Mouse (Mus musculus) frontal cortex, postnatal 14 days (tissue): ENCODE measurements around the gene Cep85l.

Experiments
- DNase-seq, 2 experiments: peaks; one replicate each; pipeline ENCODE4 v3.0.0; 2022; ENCODE audit warnings: low spot score in 2 of 2

The Cep85l gene

DNA sequence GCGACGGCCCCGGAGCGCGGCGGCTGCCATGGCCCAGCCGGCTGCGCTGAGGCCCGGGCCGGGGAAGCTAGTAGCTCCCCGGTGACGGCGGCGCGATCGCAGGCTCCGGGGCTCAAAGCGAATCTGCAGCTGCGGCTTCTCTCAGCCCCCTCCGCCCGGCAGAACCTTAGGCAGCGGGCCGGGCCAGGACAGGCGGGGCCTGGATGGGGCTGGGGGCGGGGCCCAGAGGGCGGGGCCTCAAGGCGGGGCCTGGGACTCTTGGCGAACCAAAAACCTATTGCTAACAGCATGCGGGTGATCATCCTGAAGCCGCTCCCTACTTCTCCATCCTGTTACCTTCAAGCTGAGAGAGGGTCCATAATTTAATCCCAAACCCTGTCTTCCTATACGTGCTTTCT, at the start of gene Cep85l:
TSS of gene Cep85l (minus strand) at position 239 of the 398 bp plus-strand sequence.
- DNase-seq: peak; percentile 70 to 76

DNA sequence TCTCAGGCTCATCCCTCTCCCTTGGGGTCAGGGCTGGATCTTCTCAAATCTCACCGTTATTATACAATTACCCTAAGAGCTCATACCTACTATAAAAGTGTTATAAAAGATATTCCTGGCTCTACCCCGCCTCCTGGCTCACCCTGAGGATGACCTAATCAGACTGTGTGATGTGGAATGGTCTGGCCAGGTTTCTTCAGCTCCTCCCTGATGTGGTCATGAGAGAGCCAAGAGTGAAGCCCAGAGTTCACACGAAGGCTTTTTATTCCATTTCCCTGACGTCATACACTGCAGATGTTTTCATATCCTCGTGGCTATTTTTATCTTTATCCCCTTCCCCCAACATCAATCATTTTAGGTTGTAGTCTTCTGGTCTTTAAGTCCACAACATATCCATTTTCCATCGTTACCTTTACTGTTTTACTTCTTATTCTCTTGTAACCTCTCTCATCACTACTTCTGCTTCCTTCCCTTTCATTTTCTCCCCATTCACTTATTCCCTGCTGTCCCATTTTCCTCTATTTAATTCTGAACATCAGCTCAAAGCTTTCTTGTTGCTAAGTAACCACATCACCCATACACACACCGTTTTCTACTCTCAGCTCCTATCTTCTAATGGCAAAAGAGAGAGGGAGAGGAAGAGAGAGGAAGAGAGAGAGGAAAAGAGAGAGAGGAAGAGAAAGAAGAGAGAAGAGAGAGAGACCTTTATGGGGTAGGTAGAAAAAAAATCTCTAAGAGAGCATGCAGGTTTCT, 49.1 kb upstream of the Cep85l start:
- no peak for DNase-seq

DNA sequence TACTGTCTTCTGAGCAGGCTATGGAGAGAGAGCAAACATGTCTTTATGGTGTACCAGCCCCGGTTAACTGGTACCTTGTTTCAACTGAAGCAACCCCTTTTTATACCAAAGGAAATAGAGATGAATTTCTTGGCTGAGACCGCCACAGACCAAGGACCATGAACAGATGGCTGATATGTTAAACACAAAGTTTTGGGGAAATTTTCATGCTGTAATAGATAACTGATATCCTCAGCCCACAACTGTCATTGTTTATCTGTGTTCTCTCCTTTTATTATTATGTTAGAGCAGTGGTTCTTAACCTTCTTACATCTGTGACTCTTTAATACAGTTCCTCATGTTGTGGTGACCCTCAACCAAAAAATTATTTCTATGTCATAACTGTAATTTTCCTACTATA, 46.8 kb upstream of the Cep85l start:
- no peak for DNase-seq

DNA sequence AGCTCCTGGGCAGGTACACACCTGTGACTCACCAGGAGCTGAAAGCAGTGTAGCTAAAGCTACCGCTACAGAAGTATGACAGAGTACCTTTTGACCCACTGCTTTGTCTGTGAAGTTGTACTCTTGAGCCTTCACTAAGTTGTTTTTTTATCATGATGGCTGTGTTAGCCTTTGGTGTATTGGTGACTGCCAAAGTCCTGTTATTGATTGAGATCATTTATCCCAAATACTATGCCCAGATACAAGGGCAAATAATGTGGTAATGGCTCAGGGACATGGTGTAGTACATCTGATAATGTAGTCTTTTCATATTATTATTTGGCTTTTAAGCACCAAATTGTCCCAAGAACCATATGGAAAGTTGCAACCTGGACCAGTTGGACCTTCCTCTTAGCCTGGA, 43.3 kb upstream of the Cep85l start:
- no peak for DNase-seq

DNA sequence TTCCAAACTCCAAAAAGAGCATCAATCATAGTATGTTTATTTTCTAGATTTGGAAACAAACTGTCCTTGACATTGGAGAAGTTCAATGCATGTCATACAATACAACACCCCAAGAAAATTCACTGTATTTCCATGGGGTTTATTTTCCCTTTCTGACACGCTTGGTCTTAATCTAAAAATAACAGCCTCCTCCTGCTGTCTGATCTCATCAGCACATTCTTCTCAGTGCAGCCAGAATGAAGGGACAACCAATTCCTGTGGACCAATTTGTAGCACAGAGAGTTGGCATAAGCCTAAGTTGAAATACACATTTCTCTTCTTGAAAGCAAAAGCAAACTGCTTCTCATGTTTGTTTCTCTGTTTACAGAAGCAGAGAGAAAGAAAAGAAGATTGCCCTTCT, 42.5 kb upstream of the Cep85l start:
- no peak for DNase-seq

DNA sequence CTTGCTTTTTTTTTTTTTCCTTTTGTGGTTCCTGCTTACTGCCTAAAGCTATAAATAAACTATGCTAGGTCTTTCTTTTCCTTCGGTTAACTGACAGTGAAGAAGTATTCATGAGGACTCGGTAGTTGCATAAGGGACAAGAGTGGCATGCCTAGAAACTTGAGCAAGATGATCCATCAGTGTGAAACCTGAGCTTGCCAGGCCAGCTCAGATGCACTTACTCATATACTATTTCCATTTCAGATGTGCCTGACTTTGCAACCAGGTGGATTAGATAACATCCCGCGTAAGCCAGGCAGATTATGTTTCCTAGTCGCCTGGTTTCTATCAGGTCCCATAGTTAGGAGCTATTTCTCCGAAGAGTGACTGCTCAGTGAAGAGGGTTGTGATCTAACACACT, 41.9 kb upstream of the Cep85l start:
- DNase-seq: no peak

DNA sequence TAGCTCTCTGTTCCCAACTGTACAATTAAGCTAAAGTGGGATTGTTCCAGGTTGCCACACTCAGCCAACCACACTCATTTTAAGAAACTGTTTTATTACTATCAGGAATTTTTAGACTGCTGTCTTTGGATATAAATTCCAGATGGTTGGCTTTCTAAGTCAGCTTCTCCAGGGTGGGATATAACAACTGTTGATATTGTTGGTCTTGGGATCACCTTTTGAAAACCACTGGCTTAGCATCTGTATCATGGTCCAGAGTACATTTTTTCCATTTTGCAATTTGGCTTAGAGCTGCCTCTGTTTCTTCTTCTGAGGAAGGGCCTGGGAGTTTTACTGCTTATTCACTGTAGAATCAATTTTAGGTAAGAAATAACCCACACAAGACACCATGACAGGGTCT, 40.3 kb upstream of the Cep85l start:
- DNase-seq: no peak

DNA sequence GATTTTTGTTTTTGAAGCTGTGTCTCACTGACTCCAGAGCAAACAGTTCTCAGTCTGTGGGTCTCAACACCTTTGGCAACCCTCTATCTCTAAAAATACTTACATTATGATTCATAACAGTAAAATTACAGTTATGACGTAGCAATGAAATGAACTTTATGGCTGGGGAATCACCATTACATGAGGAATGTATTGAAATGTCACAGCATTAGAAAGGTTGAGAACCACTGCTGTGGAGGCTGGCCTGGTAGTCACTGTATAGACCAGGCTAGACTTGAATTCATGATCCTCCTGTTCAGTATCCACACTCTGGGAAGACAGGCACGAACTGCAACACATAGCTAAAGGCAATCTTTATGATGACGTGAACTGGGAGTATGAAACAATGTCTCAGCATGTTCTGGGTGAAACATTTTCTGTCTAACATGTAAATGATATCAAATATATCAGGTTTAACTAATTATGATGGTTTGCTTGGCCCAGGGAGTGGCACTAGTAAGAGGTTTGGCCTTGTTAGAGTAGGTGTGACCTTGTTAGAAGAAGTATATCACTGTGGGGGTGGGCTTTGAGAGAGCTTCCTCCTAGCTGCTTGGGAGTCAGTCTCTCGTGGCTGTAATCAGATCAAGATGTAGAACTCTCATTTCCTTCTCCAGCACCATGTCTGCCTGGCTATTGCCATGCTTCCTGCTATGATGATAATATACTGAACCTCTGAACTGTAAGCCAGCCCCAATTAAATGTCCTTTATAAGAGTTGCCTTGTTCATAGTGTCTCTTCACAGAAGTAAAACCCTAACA, 39.6 kb upstream of the Cep85l start:
- no peak for DNase-seq

DNA sequence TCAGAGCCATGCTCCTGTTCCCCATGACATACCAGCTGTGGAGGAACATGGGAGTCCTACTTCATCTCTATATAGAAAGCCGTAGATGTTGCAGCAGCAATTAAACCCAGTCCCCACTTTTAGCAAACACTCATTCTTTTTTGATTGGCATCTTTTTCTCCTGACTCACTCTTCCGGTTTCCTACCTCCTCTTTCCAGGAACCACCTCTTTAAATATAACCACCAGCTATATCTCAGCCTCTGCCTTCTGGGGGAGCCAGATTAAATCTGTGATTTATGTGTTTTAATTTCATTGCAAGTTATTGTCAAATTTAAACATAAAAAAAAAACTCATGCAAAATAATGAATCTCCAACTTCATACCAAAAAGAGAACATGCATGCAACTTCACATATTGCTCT, 37.3 kb upstream of the Cep85l start:
- DNase-seq: no peak

DNA sequence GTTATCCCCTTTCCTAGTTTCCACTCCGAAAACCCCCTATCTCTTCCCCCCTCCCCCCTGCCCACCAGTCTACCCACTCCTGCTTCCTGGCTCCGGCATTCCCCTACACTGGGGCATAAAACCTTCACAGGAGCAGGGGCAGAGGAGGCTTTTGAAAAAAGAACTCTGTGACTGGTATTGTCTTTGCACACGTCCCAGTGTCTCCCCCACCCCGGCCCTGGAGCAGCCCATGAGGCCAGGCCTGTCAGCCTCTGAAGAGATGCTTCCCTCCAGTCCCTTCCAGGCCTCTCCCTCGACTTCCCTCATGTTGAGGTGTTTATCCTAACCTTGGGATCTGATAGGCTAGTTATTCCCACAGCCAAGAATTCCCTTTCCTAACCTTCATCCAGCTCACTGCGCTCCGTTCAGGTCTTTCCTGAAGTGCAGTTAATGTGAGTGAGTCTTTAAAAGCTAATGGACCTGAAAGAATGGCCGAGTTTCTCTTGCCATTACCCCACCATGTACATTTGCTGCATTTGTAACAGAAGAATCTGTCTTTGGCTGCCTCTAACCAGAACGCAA, 36.5 kb upstream of the Cep85l start:
- DNase-seq: no peak

DNA sequence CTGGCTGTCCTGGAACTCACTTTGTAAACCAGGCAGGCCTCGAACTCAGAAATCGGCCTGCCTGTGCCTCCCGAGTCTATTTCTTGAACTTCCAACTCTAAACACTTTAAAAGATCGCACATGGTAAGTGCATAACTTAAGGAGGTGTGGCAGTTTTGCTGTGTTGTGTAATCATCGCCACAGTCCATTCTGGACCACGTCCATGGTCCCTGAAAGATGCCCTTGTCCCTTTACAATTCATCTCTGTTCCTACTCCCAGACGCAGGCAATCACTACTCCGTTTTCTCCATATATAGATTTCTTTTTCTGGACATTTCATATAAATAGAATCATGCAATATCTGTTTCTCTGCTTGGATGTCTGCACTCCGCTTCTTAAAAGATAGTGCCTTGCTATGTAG, 35.5 kb upstream of the Cep85l start:
- DNase-seq: no peak

DNA sequence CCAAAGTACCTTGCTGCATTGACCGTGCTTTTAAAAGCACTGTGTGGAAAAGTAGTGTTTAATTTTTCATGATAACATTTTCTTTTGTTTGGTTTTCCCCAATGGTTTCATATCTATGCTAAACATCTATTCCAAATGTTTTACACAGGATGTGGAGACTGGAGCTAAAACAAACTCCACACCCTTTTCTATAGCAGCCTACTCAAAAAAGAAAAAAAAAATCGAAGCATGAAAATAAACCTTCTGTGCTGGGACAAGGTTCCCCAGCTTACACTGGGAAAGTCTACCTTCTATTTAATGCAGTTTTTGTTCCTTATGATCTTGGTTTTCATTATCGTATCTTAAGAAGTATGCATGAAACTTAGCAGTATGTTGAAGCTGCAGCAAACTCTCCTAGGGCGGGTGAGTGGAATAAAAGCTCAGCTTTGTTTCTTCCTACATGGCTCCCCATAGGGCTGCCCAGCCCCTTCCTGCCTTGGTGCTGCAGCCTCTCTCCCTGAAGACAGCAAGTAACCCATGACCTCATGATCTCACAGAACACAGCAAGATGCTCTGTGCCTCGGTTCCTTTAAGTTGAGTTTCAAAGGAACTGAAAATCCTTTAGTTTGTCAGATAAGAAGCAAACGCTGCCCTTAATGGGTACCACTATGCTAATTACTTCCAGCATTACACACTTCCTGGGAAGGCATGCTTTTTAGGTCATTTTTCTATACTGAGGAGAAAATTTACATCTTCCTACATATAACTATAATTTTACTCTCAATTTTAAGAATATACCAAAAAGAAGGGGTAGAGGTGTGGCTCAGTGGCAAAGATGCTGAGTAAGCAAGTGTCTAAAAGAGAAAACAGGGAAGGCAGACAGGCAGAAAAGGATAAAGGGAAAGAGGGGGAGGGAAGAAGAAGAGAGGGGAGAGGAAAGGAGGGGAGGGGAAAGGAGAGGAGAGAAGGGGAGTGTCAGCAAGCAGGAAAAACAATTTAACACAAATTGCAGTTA, 34.6 kb upstream of the Cep85l start:
- DNase-seq: no peak

DNA sequence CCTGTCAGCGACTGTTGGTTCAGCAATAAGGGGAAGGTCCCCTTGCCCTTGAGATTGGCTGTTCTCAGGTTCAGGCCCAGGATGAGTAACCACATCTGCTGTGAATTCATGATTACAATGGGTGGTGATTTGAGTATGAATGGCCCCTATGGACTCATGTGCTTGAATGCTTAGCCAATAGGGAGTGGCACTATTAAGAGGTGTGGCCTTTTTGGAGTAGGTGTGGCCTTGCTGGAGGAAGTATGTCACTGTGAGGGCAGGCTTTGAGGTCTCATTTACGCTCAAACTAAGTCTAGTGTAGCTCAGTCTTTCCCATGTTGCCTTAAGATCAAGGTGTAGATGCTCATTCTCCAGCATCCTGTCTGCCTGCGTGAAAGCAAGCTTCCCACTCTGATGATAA, 33.2 kb upstream of the Cep85l start:
- DNase-seq: no peak

DNA sequence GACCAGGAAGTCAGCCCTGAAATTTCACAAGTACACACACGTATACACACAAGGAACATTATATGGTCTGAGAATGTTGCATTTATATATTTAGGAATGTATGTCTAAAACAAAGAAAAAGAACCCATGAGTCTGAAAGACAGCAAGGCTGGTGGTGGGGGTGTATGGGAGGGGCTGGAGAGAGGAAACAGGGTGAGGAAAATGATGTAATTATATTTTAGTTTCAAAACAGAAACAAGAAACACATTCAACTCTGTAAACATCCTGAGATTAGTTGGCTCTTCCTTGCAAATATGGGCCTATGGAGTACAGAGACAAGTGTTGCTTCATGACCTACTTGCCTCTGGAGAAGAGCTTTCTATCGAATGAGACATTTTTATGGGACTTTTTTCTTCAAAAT, 32.4 kb upstream of the Cep85l start:
- DNase-seq: no peak

DNA sequence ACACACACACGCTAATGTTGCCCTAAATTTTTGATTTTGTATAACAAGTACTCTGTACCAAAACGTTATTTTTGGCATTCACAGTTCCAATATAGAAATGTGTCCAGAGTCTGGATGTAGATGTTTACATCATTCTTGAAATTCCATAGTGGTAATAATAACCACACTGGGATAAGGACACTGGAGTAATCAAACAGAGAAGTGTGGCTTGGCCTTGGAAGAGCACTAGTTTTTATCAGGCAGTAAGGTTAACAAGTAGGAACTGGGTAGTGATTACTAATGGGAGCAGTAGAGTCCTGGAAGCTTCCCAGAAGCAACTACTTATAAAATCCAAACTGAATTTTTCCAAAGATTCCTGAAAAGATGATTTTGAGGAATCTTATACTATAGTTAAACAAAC, 31.1 kb upstream of the Cep85l start:
- no peak for DNase-seq

DNA sequence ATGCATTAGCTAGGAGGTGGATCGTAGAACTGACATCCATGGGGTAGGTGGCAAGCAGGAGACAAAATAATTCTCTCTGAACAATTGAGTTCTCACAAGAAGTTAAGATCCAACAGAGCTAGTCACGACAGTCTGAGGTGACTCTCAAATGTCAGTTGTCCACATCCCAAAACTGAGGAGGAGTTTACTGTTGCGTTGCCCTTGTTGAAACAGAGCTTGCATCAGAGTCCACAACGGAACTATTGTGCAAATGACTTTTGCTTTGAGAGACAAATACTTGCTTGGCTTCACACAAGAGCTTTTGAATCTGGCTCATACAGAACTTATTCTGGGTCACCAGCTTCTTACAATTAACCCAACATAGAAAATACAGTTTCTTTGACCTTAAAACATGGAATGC, 27.7 kb upstream of the Cep85l start:
- no peak for DNase-seq

DNA sequence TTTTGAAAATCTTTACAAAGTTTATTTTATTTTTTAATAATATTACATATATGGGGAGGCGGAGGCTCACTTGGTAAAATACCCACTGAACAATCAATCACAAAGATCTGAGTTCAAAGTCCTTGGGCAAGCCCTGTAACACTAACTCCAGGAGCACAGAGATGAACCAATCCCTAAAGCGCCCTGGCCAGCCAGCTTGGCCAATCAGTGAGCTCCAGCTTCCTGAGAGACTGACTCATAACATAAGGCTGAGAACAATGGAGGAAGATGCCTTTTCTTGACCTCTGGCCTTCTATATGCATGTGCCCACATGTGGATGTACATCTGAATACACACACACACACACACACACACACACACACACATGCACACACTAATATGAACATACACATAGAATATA, 27.1 kb upstream of the Cep85l start:
- no peak for DNase-seq

DNA sequence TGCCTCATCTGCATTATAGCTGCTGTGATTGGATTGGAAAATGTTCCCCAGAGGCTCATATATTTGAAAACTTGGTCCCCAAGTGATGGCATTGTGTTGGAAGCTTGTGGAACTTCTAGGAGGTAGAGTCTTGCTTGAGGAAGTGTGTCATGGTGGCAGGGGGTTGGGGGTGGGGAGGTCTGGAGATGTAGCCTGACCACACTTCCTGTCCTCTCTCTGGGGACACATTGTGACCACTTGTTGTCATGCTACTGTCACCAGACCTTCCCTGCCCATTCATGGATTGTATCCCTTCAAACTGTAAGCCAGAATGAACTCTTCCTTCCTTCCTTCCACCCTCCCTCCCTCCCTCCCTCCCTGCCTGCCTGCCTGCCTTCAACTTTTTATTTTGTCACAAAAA, 22.5 kb upstream of the Cep85l start:
- no peak for DNase-seq

DNA sequence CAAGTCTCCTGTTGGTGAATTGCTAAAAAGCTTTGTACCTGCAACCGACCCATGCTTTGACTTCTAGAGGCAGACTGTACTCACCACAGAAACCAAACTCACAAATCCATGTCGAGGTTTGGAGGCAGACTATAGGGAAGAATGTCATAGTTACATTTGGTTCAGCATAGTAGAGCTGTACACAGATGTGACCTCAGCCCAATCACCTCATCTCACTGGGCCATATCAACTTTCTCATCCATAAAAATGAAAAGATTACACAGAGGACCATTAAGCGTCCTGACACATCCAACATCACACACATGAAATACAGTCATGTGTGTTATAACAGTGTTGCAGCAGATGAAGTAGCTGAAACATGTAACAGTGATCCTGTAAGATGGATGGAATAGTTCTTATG, 19.3 kb upstream of the Cep85l start:
- no peak for DNase-seq

DNA sequence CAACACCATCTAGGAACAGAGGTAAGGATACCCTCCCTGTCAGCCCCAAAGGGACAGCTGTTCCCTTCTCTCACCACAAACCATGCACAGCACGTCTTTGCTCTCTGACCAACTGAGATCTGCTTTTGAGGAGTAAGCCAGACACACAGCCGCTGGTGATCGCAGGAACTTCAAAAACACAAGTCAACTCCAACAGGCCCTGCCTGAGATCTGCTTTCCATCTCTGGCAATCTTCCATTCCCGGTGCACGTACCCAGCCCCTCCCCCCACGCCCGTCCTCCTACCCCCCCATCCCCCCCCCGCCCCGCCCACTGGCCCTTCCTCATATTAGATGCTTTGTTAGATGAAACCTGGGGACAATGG, 18.8 kb upstream of the Cep85l start:
- no peak for DNase-seq

DNA sequence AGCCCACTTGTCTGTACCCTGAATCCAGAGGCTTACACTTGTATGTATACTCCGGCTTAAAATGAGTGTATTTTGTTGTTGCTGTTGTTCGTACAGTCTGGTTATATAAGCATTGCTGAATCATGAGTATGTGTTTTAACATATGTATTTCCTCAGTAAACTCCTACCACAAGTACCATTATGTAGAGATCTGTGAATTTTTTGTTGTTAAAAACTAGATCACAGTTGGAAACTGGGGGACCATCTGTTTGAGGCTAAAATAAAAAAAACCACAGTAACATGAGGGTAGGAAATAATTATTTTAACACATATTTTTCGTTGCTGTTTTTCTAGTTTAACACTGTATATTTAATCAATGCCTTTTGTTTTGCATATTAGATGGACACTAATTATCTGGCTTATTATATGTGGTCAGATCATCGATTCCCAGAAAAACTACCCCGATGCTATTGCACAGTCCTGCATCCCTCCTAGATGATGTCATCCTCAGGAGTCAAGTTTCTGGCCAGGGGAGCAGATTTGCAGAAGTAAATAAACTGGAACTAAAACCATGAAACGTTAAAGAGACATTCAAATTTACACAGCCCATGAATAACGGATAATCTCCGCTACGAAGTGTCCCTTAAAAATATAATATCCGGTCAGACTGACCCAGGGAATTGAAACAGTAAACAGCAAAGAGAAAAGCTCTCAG, 18.2 kb upstream of the Cep85l start:
- DNase-seq: no peak
